Mouse (Mus musculus) MEL (cell line): ENCODE measurements around the gene Ppip5k1.

Source experiments
- HCFC1 ChIP-seq: IDR thresholded peaks from 2 replicates; pipeline ENCODE4 v1.6.1; 2012; ENCODE audit warnings: low read depth, mild to moderate bottlenecking, inconsistent platforms, low read length, improper control_type of control experiment, moderate library complexity
- TBP ChIP-seq: IDR thresholded peaks from 2 replicates; pipeline ENCODE4 v1.8.0; 2011; ENCODE audit warnings: low read depth, low read length, improper control_type of control experiment

DNA sequence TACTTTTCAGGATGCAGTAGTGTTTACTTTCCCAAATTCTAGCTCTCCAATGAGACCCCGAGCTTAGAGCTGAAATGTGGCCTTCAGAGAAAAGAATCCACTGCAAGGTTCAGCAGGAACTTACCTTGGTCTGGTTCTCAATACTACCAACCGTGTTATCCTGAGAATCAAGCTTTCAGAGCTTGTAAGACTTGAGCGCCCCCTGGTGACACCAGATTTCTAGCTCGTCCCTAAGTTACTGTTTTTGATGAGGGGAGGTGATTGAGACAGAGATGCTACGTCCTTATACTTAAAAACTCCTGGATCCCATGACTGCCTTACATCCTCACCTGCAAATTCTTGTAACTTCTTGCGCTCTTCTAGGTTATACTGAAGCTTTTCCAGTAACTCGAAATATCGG, 41.4 kb upstream of the Ppip5k1 start:
- TF ChIP-seq TBP = no peak
- no peak for TF ChIP-seq HCFC1
